Mouse (Mus musculus) adrenal gland, adult 8-10 months (tissue): ENCODE measurements around the gene Six1. TPM values are rescaled to one million over a fixed set of nuclear protein-coding genes. Genes with fewer than 3 reads are reported as not detected.
"Not testable (repeated sequence)": the region's sequence is repeated elsewhere in the genome, so short reads cannot be mapped to it uniquely, and the experiment has no call there.

ENCODE experiments used
- DNase-seq: peaks from one replicate; pipeline ENCODE4 v3.0.0; 2022
- total RNA-seq, 4 experiments: library from RNA; stranded (reverse); gene quantifications; 2 replicates each; pipeline ENCODE4 v1.2.4; 2022

Six1 gene
- total RNA-seq = 1 to 10 TPM in 3 of 4 experiments, under 1 TPM in 1; 0.94 to 2.3 (median 1.3) TPM

DNA sequence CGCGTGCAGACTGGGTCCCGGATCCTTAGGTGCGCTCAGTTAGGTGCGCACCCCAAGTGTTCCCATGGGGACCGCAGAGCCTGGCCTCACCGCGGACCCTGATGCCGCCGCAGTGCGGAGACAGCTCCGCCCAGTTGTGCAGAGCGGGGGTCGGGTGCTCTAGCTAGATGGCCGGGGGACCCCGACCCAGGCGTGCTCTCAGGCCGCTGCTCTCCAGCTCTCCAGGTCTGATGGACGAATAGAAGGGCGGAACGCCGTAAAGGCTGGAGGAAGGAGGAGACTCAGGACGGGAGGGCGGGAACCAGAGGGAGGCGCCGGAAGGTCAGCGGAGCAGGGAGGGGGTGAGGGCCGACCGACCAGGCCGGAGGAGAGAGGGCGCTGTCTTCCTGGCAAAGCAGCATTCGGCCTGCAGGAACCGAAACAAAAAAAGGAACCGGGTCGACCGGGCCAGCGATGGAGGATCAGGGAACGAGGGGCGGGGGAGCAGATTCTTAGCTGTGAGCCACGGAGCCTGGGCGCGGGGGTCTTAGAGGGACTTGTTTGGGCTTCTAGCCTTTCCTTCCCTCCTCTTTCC lies at the start of gene Six1:
Gene Six1, minus strand, starts transcription at position 220 of the 574 bp plus-strand sequence.
- DNase-seq = peak; percentile 64

DNA sequence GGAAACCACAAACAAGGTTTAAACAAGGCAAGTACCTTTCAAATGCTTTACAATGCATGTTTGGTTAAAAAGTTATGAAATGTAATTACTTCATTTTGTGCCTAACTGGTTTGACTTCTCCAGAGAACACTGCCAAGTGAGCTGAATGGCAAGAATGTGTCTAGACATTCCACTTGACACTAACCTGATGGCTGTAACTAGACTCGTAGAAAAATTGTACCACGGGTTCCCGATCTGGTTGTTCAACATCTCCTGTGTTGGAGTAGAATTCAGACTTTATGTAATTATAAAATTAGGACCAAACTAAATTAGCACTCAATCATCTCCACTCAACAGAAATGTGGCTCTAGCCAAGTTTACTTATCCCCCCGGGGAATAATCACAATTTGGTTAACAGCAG lies 44.9 kb upstream of the Six1 start:
- no peak for DNase-seq

DNA sequence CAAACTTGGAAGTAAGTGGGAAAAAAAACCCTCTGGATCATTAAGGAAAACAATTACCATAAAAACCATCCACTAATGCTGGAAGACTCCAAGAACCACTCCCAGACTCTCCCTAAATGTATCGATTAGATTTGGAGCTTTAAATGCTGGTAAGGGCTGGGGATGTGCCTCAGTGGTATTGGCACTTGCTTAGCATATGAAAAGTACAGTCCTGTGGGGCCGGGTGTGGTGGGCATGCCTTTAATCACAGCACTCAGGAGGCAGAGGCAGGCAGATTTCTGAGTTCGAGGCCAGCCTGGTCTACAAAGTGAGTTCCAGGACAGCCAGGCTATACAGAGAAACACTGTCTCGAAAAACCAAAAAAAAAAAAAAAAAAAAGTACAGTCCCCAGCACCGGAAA lies 42.5 kb upstream of the Six1 start:
- not testable (repeated sequence) for DNase-seq

DNA sequence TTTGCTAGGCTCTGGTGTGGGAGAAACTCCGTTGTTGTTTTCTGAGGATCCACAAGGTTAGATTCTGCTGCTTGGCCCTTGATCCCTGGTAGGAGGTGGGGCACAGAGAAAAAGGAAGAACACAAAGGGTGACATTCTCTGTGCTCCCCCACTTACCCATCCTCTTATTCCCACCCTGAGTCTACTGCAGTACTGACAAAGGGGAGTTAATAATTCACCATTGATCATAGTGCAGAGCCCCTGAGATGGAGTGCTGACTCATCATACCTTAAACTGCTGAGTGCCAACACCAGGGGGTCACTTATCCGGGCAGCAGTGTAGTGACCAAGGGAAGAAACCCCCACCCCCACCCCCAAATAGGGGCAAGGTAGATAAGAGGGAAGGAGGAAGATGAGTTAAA lies 40.9 kb upstream of the Six1 start:
- DNase-seq = no peak

DNA sequence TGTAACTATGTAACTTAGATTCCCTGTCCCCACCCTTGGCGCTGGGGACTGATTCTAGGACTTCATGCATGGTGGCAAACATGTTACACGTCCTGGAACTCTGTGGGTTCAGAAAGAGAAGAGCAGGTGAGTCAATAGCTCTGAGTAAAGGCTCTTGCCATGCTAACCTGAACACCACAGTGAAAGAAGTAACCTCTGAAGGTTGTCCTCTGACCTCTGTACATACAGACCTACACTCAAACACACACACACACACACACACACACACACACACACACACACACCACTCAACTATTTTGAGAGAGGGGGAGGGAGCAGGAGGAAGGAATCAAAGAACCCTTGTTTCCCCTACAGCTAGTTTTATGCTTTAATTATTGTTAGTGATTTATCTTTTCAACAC lies 40.5 kb upstream of the Six1 start:
- no peak for DNase-seq

DNA sequence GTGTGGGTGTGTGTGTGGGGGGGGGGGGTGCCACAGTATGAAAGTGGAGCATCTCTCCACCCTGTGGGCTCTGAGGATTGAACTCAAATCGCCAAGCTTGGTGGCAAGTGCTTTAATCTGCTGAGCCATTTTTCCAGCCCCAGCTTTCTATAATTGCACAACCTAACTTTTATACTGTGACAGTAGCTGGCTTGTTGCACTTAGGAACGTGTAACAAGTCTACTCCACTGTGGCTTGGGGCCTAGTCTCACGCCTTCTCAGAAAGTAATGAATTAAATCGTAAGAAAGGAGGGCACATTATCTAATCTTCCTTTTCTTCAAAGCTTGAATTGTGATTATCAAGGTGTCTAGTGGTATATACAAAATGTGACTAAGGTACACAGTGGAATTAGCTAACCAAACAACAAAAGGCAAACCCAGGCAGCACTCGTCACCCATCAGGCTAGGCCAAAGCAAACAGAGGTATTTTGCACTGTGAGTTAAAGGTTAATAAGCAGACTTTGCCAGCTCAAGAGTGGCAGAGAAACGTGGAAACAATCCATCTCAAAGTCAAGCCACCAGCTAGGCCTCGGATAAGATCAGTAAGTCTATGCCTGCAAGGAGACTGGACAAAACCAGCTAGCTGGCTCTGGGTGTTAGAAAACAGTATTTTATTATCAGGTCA lies 37.1 kb upstream of the Six1 start:
- no peak for DNase-seq

DNA sequence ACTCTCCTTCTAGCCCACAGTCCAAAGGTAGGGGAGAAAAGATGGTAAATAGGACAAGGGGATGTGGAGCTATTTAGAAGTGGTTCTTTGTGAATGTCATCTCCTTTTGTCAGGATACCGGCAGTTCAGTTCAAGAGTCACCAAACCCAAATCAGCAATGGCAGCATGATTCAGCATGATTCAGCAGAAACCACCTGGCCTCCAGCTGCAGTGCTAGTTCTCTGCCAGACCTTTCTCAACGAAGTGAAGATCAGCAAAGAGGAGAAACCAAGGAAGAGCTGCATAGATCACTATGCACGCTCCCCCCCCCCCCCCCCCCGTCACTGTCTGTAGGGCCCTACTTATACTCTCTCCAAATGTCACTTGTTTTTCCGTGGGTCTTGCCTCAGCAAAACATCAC lies 35.2 kb upstream of the Six1 start:
- no peak for DNase-seq

DNA sequence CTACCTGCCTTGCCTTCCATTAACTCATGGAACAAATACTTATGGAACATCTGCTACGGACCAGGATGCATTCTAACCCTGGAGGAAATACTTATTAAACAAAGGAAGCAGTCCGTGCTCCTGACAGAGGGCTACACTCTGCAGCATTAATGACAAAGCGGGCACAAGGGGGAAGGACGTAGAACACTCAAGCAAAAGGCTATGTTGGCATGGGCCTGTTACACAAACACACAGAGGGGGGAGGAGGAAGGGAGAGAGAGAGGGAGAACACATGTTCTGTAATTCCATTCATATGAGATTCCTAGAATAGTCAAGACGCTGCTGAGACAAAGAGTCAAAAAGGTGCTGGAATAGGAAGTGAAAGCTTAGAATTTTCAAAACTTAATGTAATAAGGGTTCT lies 34.8 kb upstream of the Six1 start:
- no peak for DNase-seq

DNA sequence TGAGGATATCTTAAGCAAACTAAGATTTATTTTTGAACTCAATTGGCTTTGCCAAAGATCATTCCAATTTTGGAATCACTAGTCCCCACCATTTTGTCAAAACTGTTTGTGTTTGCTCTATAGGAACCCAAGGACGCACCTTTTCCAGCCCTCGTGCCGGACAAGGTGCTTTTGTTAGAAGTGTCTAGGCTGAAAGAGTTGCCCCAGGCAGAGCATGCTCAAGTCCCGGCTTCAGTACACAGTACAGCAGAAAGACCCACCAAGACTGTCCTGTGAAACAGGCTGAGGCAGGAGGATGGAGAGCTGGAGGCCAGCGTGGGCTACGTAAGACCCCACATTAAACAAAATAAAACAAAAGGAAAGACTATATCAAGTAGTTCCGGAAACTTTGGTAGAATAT lies 33.4 kb upstream of the Six1 start:
- DNase-seq = no peak

DNA sequence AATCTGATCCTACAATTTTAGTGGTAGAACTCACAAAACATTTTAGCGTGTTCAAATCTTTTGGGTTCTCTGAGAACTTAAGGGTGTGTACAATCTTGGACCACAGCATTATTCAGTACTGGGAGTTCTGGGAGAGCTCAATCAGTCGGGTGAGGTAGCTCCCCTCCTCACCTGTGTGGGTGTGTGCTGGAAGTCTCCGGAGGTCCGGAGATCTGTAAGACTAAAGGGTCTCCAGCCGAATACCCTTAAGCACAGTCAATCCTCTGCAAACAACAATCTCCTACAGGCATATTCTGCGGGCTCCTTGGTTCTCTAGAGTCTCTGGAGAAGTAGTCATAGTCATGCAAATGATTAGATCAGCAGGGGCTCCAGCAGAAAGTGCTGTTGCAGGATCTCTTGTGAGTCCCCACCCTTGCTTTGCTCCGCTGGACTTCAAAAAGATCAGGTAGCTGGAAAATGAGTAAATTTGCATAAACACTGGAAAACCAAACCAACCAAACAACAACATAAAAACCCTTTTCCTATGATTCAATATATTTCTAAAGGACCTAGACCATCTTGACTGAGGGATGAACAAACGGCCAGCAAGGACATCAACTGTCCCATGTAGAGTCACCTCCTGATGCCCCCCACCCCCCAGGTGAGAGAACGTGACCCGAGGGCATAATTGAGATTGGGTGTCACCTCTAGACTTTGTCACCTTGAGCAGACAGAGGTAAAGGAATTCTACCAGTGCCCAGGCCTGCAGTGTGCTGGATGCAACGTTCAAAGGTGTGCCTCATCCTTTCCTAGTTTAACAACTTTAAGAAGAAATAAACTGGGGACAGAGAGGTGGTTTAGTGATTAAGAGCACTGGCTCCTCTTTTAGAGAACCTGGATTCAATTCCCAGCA lies 32.3 kb upstream of the Six1 start:
- DNase-seq = no peak

DNA sequence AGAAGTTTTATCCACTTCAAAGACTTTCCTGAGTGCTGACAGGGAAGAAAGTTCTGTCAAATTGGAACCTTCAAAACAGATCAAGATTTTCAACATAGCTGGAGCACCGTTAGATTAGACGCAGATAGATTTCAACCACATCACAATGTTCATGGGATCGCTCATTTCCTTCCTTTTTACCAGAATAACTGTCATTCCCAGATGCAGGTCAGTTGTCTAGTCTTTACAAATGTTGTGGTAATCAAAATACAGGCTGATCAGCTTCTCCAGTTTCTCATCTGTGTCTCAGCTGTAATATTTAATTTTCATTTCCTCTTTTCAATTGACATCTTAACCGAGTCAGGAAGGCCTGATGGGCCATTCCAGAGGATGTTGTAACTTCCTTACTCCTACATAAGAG lies 30.1 kb upstream of the Six1 start:
- no peak for DNase-seq

DNA sequence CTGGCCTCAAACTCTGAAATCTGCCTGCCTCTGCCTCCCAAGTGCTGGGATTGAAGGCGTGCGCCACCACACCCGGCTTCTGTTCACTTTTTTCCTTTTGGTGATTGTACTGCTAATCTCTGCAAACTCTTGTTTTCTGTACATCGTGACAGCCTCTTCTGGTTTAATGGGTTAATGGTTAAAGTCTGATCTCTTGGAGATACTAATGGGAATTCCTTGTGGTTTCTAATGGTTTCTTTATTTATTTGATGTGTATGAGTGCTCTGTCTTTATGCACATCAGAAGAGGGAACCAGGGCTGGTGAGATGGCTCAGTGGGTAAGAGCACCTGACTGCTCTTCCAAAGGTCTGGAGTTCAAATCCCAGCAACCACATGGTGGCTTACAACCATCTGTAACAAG lies 28.1 kb upstream of the Six1 start:
- not testable (repeated sequence) for DNase-seq

DNA sequence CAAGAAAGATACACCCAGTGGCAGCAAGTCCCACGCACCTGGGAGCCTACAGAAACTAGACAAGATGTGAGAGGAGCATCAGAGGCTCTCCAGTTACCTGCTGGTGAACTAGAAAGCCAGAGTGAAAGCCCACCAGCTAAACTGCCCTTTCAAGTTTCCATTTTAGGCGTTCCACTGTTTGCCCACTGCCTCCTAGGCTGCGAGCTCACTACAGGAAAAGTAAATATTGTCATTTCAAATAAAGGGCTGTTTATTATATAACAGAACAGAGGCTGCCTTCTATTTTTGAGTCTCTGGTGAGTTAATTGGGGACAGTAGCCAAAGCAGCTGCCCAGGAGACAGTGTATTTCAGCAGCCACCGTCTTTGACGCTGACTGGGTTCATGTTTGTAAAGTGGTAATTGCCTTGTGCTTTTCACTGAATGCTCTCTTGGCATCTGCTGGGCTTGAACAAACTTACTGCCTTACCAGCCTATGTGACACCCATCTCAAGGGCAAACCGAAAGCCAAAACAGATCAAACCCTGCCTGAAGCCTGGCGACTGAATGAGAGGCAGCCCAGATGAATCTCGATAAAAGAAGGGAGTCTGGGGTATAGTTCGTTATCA lies 7.2 kb upstream of the Six1 start:
- DNase-seq = no peak

DNA sequence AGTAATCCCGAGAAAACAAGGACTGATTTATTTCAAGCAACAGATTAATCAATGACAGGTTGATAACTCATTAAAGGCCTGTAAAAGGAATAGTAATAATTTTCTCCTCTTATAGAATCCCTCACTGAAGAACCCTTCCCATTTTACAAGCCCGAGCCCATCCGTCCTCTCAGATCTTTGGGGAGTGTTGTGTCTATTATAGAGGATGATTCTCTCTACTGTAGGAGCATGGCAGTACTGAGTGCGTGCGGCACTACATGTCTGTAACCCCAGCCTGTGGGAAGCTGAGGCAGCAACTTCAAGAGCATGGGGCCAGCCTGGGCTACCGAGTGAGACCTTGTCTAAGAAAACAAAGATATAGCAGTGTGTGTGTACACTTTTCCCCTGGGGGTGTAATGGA lies 3.8 kb upstream of the Six1 start:
- no peak for DNase-seq

DNA sequence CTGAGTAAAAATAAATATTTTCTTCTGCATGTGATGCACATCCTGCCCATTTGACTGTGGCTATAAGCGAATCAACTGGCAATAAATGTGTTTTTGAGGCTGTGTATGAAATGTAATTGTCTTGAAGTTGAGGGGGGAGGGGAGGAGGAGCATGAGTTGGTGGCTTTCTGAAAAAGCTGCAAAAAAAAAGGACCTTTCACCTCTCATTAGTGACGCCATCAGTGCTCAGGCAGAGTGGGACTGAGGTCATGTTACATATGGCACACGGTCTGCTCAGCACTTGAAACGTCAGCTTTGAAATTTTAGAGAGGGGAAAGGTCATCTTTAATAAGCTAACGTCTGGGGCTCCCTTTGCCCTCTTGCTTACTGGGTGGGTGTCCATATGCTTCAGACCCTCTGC lies 1.8 kb upstream of the Six1 start:
- DNase-seq = no peak

DNA sequence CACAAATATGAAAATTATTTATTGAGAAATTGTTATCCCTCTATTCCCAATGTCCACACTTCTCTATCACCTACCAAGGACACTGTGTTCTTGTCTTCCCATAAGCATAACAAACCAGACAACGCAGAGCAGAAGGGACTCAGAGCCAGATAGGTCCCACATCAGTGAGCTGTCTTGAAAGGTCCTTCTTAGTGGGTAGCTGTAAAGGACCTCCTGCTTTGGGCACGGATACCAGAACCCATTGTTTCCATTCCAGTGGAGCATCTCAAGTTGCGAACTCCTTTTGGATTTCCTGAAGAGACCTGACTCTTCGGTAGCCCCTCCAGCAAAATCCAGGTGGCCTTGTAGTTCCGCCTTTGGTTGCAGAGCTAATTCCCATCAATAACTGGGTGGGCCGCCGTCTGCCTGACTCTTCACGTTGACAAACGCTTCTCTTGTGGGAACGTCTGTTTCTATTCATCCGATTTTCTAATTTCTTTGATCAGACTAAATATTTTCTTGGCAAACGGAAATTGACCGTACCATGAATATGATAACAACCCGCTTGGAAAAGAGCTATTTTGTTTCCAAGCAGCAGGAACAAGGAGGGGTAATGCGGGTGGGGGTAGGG lies 994 bp upstream of the Six1 start:
- DNase-seq = no peak

DNA sequence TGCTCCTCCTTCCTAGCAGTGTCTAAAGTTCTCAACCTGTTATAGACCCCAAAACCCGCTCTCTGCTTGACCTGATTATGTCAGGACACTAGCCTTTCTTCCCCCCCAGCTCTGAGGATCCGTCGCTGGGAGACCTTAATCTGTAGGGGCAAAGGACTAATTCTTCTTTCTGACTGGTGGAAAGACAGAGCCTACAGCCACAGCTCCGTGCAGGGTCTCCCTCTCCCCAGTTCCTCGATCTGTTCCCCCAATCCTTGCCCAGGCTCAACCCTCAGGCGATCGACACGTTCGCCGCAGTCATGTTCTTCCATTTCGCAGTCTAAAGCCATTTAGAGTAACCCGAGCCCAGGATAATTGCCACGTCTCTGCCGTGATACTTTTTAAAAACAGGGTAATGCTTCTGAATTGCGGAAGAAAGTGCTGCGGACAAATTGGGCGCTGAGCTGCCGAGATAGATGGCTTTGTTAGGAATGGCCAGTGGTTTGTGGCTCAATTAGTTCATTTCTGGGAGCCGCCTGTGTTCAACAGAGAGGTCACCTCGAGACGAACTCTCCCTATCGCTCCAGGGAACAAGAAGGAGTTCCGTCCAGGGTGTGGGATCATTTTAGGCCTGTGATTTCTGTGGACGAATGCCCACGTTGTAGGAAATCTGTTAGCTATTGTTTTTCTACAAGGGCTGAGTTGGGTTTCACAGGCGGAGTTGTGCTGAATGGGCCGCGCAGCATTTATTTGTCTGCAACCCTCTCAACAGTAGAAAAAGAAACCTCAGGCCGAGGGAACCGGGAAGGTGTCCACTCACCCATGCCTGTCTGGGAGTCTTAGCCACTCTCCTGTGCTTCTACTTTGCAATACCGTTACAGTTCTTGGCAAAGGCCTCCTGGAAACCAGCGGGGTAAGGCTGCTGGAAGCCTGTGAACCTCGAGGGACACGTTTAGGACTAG lies 766 bp downstream of the Six1 start:
- no peak for DNase-seq

DNA sequence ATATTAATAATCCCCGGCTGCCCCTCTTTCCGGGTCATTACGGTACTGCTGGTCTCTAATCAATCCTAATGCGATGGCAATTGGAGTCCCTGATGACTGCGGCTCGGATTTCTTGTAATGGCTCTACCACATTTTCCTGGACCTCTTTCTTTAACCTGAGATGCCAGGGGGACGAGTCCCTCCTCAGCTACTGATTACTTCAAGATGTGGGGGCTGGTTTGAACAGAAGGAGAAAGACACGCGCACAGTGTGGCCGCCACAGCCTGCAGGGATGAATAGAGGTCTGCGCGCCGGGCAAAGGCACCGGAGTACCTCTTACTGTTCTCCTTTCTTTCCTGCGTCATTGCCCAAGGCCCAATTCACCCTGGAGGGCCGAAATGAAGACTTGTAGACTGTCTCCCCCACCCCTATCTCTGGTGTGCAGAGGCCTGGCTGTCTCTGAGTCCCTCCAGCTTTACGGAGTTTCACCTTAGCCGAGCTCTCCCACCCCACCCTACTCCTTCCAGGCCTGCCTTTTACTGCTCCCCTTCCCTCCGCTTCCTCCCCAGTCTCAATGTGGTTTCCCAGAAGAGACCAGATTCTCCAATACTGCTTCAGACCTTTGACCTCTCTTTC lies 1.5 kb downstream of the Six1 start:
- DNase-seq = no peak

DNA sequence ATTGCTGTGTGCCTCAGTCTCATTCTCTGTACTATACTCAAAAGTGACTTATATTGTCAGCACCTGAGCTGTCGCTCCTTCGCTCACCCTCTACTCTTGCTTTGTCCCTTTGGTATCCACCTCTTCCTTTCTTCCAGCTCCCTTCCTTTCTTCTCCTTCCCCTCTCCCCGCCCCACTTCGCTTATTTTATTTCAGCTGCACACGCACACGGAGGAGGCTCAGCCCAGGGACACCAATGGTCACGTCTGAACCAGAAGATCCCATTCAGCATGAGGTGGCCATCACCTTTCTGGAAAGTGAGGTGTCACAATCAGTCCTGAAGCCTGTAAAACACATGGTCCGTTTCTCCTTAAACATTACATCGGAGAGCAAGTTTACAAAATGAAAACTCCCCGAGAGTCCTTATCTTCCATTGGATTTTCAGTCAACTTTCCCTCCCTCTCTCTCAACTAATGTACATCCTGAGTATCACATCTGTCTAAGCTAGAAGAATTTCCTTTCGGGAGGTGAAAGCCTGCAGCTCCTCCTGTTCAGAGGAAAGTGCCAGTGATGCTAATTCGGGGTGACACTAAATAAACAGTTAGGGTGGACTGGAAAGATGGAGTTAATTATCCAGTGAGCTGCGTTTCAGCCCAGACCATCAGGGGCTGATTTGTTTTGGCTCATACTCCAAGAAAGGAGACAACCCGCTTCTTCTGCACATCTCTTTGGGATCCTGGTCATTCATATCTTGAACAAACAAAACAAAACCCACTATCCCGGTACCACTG lies 2.7 kb downstream of the Six1 start:
- DNase-seq = no peak

DNA sequence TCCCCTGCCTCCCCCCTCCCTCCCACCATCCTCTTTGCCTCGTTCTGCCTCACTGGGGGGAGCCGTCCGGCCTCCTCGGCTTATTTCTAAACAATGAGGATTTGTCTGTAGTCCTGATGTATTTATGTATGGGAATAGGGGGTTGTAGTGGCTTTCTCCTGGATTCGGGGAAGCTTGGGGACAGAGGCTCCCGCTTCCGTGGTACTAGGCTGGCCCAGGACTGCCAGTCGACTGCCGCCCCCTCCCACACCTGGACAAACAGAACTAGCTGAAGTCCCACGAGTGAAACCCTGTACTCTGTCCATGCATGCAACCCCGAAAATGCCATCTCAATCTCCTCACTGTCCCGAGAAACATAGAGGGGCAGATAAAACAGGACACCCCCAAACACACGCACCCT lies 3.4 kb downstream of the Six1 start:
- DNase-seq = no peak
